Mouse (Mus musculus) kidney, postnatal 4 days (tissue): ENCODE measurements around the gene Chd3.

Experiments
- DNase-seq, 2 experiments: peaks; one replicate each; pipeline ENCODE4 v3.0.0; 2021; ENCODE audit warnings: mixed read lengths in 2 of 2

Chd3 gene

DNA sequence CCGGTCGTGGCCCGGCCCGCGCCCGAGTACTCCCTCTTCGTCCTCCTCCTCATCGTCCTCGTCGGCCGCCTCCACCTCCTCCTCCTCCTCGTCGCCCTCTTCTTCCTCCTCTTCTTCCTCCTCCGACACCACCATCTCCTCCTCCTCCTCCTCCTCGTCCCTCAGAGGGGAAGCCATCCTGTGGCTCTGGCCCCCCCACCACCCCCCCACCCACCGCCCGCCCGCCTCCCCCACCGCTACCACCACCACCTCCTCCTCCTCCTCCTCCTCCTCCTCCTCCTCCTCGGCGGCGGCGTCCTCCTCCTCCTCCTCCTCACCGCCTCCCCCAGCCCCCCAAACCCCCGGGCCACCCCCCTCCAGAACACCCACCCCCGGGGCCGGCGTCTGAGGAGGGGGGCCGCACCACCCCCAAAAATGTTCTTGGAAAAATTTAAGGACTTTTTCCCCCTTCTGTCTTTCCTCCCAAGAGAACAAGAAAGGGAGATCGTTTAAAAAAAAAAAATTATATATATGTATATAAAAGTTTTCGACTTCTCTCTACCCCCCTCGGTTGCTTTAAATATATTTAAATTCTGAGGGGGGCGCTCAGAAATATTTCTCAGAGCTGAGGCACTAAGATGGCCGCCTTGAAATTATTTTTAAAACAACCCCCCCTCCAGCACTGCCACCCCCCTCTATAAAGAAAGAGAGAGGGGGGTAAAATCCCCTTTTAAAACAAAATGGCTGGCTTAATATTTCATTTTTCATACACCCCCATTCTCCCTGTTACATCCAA is at the start of gene Chd3:
Gene Chd3 (minus strand): TSS at position 192 of the 775 bp plus-strand sequence.
- peak in 1 of 2 experiments; percentile 48 for DNase-seq

DNA sequence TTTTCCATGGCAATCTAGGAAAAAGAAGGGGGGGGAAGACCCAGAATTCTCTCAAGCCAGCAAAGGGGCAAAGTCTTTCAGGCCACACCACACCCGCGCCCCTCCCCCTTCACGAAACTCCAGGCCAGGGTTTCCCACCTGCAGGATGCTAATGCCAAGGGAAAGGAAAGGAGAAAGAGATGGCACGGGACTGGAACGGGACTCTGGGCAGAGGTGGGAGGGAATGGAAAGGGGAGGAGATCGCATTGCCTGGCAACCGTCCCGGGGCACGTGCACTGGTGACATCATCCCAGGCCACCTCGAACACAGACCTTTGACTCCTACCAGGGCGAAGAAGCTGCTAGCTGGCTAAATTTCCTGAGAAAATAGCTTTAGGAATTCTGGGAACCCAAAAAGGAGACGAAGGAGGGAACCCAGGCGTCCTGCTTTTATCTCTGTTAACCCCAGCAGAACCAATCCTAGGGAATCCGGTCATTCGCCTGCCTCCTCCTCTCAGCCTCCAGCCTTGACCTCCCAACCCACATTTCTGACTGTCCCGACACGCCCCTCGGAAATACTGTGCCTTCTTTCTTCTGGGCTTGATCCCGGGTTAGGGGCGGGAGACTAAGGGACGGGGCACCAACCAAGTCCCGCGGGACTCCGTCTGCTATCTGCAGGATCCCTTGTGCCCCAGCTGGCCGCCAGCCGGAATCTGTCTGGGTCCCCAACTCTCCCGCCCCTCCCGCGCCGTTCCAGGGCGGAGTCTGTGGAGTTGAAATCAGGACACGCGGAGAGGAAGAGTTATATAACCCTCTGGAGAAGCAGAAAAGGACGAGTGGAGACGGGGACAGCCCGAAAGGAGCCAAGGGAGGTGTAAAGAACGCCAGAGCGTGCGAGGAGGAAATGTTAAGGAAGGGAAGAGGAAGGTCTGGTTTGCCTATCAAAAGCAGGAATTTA is 48.5 kb upstream of the Chd3 start:
- DNase-seq: peak; percentile 97 to 98

DNA sequence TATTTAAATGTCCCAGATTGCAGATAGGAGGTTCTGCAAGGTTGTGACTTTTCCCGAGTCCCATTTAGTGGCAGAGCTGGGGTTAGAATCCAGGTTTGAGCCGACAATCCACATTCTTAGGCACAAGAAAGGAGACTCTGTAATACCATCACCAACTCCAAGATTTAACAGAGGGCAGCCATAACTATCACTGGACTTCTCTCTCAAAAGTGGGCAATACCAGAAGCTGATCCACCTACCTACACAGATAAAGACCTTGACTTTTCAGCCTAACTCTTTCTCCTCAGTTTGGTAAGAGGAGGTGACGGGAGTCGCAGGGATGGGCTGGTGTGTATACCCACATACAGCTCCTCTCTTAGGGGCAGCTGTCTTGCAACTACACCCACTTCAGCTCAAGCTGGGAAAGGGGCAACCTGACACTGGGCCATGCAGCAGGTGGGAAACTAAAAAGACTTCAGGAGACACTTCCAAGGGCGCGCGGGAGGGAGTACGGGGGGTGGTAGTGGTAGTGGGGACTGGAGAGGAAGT is 47.8 kb upstream of the Chd3 start:
- DNase-seq: no peak

DNA sequence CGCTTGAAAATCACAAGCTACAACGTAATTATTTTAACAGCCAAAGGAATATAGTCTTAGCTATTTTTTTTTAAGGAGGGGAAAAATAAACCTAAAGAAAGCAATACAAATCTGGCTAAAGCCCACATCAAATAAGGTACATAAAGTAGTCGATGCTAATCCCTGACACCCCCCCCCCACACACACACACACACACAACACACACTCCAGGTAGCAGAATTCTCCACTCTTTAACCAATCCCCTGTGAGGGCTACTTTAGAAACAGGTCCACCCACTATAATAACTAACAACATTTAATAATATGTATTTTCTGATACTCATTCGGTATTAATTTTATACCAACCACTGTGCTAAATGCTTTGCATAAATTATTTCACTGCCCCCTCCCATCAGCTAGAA is 47.3 kb upstream of the Chd3 start:
- no peak for DNase-seq

DNA sequence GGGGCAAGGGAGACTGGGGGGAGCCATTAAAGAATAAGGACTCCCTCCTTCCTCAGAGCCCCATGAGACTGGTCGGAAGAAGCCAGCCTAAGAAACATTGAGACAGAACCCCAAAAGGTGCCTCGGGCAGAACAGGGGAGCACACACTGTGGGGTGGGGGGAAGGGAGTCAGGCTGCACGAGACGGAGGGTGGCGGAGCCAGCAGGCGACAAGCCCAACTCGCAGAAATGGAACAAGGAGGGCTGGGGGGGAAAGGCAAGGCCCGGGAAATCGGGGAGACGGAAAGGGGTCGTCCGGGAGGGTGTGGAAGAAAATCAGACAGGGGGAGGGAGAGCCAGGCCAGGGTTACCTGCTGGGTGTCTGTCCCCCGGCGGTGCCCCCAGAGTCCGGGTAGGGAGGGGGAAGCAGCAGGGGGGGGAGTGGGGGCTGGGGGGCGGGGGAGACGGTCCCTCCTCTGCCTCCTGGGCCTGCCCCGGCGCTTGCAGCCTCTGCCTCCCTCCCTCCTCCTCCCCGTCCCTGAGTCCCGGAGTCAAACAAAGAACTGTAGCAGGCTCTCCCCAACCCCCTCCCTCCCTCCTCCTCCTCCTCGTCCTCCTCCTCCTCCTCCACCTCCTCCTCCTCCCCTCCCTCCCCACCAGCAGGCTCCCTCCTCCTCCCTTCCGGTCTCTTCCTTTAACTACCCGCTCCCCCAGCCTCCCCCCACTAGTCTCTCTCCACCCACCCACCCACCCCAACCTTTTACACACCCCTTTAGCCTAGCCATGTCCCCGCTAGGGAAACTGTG is 46.7 kb upstream of the Chd3 start:
- peak; percentile 69 to 85 for DNase-seq

DNA sequence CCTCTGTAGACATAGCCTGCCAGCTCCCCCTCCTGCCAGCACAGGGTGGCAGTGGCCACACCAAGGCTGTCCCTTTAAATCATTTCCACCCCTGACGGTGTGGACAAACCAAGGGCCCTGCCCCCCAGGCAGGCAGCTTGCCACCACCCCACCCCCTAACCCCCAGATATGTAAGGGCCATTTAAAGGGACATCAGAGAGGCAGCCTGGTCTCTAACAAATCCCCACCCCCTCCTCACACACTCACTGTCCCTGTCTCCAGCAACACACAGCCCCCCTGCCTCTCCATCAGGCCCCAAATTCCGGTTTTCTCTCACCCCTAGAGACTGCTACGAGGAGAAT is 46.1 kb upstream of the Chd3 start:
- DNase-seq: peak; percentile 73 to 83

DNA sequence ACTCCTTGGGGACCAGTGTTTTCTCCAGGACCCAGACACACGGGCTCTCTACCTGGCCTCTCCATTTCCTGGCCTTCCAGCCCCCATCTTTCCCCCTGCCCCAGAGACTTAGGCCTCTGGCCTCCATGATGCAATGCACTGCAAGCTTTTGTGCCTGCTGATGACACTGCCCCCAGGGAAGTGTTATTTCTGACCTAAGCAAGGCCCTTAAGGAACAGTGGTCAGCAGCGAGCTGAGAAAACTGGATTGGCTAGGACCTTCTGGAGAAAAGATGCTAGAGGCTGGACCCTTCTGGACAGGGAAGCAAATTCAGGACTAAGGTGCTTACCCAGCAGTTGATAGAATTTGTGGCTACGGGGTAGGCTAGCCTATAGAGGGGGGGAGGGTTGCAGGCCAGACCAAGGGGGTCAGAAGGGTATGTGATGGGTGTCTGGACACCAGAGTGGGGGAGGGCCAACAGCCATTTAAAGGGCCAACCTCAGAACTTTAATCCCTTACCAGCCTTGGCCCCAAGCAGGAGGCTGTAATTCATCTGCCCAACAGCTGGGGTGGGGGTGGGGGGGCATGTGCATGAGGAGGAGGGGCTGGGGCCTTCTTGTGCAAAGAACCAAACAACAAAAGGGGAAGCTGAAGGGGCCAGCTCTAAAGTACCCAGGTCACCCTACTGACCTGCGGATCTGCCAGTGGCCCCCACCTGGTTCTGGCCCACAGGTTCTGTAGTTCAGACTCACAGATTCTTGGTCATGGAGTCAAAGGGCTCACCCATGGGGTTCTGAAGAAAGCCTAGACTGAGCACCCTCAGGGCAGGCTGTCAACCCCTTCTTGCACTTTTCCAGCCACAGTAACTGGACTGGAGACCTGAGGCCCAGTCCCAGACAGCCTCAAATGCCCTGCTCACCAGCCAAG is 45.5 kb upstream of the Chd3 start:
- DNase-seq: peak in 1 of 2 experiments; percentile 41

DNA sequence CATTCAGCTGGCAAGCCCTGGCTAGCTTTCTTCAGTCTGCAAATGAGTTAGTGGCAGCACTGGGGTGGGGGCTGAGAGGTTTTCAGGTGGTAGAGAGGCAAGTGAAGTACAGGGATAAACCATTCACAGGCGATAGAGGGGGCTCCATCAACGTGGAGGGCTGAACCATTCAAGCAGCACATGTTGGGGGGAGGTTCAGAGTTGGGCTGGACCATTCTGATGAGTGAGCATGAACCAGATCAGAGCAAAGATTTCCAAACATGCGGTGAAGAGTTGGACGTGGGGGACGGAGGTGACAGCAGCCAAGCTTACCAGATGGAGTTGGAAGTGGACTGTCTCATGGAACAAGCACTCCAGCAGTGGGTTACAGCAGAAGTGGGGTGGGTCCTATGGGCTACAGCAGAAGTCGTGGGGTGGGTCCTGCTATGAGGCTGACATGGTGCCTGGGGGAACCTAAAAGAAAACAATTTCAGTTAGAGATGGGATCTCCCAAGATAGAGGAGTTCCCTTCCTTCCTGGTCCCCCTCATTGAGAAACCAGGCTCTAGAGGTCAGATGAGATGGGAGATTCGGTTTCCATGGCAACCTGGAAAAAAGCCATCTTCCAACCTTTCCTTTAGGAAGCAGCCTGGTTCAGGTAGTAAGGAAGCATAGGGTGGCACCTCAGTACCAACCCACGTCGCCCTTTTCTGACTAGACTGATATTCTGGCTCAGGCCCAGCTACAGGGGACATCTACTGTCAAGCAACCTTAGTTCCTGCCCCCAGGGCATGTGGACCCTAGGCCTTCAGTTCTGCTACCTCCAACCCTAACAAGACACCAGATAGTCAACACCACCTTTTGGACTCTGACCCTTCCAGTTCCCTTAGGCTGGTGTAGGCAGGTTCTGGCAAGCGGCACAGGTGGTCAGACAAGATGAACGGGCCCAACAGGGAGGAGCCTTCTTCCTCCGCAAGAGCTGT is 44.3 kb upstream of the Chd3 start, which contains the start of gene Kdm6b:
Gene Kdm6b (minus strand): TSS at position 455 of the 961 bp plus-strand sequence.
- peak; percentile 39 to 65 for DNase-seq

DNA sequence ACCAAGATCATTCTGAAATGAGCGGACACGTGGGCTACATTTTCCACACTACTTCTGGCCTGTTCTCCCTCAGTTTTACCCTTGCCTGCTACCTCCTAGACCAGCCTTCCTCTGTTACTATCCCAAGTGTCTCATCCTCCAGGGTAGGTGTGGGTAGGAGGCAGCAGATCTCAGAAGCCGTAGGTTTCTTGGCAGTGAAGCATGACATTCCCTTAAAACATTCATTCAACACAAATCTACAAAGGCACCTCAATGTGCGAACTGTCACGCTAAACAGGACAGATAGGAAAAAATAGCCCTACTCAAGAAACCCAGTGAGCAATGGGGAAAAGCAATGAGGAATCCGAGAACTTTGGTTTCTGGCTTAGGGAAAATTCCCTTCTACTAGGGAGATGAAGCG is 43.3 kb upstream of the Chd3 start:
- DNase-seq: no peak

DNA sequence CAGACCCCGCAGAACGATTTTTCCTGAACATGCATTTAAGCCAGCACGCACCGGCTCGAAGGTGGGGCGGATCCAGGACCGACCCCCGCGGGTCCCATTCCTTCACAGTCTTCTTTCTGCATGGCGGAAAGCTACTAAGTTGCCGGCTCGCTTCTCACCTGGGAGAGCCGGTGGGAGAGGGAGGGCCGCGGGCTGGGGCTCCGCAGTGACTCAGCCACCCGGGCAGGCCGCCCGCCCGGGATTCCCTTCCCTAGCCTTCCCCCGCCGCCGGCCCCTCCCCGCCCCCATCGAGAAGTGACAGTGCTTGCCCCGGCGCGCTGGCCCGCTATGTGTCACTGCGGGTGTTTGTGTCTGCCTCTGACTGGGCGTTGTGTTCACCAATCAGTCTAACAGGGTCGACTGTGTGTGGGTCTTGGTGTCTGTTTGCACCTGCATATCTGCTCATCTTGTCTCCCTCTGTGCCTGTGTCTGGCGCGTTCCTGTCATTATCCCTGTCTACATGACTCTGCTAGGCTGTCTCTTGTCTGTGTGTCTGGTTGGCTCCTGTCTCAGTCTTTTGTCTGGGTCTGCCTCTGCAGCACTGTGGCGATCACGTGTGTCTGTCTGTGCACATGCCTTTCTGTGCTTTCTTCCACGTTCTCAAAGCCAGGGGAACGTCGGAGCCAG is 42.5 kb upstream of the Chd3 start:
- DNase-seq: peak; percentile 79 to 87

DNA sequence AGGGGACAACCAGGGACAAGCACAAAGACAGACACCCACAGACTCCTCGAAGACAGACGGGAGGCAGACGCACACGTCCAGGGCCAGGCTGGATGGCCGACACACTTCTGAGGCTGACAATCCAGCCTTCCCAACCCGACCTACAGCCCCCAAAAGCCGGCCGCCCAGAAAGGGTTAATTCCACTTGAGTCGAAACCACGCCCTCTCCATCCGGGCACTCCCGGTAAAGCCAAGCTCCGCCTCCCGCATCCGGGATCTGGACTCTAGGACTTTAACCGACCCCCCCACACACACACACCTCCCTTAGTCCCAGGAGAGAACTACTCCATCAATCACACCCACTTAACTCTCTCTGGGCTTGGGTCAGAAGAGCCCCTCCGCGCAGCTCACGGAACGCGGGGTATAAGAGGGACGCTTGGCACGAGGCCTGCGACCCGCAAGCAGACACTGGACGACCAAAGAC is 41.9 kb upstream of the Chd3 start:
- peak; percentile 99 for DNase-seq

DNA sequence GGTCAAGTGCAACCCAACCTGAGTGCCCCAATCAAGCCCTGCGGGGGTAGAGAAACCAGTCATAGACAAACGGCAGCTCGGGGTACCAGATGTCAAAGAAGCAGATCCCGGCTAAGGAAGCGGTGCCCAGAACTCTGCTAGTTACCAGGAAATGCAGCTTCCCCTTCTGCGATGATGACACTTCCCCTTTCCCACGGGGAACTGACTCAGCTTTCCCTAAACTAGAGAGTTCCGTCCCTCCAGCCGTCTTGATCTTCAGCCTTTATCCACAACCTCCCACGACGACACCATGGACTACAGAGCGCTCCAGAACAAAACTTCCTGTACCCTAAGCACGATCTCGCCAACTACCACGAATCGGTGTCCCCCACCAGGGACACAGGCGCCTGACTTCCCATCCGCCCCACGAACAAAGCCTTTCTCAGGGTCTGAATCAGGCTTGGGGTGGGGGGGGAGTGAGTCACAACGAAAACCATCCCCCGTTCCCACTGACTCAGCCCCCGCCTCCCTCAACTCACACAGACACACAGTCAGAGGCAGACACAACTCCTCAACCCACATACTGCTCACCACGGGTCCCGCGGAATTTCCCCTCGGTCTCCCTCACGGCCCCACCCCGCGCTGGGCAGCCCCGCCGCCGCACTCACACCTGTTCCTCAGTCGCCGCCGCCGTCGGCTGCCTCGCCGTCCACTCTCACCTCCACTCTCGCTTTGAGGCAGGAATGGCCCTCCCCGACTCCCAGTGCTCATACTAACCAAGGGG is 41.3 kb upstream of the Chd3 start:
- peak; percentile 66 to 79 for DNase-seq

DNA sequence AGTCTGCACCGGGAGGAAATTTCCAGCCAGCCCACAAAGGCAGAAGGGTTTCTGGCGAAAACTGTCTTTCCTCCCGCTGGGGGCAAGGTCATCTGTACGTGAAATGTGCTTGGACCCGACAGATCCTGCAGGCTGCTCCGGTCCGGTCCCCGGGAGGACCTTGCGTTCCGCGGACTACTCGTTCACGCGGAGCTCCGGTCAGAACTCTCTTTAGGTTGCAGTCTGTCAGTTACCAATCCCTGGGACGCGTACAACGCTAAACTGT is 40.8 kb upstream of the Chd3 start:
- no peak for DNase-seq

DNA sequence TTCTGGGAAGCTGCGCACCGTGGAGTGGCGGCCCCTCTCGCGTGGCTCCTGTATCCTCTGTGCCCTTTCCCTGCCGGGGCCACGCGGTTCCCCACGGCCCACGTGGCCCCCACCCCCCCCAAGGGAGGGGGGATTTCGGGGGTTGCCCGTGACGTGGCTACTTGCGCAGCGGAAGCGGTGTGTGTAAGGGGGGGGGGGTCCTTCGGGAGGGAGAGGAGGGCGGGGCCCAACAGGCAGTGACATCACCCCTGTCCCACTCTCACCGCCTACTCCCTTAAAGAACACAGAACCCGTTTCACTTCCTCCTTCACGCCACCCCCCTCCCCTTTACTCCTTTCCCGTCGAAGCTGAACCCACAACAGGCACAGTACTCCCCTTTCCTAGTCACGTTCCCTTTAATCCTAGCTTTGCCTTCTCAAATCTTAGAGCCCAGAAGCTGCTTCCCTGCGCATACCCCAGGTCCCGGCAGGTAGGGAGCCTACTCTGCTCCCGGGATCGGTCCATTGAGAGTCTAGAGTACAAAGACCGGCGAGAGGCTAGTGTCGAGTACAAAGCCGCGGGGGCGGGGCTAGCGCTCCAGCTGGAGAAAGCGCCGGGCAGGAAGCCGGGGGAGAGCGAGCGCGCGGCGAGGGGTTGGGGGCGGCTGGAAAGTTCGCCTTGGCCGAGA is 40.3 kb upstream of the Chd3 start:
- peak; percentile 94 to 96 for DNase-seq

DNA sequence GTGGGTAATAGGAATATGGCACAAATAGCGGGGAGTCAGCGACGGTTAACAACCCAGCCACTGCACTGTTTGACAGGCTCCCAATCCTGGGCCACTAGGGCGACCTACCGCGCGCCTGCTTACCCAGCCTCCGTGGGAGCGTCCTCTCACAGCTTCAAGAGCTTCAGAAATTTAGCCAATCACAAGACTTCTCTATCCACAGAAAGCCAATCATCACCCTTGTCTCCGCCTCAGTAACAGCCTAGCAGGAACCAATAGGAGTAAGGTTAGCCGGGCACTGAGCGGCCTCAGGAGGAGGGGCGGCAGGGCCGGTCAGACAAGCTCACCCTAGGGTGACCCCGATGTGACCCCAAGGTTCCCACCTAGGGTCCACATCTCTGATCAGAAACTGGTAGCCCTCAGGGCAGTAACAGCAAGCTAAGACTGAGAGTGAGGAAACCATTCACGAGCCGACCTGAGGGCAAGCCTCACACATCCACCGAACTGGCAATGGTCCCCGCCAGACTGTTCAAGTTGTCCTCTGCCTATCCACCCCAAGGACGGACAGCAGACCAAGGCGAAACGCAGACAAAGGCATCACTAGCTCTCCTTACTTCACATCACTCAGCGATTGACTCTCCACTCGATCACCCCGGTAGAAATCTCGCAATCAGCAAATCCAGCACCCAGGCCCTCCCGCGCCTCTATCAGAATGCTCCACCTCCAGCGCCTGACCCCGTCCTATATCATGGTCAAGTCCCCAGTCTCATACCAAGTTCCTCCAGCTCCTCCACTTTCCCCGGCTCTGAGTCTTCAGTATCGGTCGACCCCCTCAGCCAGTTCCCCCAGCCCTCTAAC is 39.6 kb upstream of the Chd3 start:
- peak; percentile 77 to 86 for DNase-seq

DNA sequence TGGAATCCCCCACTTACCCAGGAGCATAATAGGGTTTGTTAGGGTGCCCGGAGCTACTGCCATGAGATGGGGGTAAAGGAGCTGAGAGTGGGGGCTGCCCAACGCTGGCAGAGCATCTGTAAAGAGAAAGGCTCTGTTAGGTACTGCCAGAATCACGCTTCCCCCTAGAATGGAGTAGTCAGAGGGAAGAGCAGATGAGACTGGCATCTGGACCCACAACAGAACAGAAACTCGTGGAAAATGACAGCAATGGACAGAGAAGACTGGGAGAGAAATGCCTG is 38.5 kb upstream of the Chd3 start:
- no peak for DNase-seq

DNA sequence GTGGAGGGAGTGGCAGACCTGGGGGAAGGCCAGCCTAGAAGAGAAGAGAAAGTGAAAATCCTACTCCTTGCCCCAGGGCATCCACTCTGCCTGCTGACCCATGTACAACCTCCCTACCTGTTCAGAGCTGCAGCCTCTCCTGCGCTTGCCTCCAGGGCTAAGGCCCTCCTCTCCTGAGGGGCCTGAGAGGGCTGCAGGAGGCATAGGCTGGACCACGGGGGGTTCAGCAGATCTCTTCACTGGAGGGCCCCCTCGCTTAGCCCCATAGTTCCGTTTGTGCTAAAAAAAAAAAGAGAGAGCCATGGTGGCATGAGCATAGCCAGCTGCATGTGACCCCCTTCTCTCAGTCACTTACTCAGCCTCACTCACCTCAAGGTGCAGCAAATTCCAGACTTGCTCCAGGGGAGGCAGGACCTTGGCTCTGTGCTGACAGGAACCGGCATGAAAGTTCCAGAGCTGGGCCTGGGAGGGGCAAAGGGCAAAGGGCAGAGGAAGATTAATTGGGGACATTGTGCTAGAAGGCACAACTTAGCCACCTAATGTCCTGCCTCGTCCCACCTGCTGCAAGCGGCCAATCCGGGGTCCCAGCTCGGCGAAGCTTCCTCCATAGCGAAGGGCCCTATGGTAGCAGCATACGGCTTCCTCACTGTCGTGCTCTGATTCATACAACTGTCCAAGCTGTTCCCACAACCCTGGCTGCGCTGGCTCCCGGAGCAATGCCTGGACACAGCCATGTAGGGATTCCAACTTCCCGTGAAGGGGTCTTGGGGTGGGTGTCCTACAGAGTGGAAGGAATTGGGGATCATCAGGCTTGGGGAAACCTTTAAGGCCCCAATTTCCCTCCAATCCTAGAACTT is 37.9 kb upstream of the Chd3 start:
- peak in 1 of 2 experiments; percentile 13 for DNase-seq
